Mouse (Mus musculus): ENCODE data around the gene Gnaq. TPM values are rescaled to one million over a fixed set of nuclear protein-coding genes. Genes with fewer than 3 reads are reported as not detected.

The Gnaq gene
- total and polyA plus RNA-seq, 3 experiments, result 8.1 to 12.9 (median 8.2) TPM

DNA sequence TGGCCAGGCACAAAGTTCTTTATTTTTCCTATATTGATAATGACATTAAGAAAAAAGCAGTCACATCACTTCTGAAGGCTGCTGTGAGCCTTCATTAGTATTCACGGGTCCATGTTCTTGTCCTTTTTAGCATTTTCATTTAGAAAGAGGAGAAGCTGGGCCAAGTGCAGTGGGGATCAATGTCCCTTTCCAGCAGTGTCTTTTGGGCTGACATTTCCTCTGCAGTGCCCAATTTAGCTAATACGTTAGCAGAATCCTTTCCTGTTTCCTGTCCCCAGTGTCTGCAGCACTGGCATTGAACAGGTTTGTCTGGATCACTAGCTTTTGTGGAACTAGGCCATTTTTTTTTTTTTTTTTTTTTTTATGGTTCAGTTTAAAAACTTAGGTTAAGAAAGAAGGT is 92.2 kb downstream of the Gnaq start:
- TF ChIP-seq NELFE (IDR thresholded peaks at IDR 0.05; ENCODE audit: low read depth, low read length) (no peak), TCF12 (IDR thresholded peaks at IDR 0.05; ENCODE audit: low read depth, low read length) (no peak), POLR2AphosphoS2 (IDR thresholded peaks at IDR 0.05; ENCODE audit: low read depth, low read length) (no peak), SMC3 (IDR thresholded peaks at IDR 0.05; ENCODE audit: low read depth, low read length) (no peak), MYC (IDR thresholded peaks at IDR 0.05; ENCODE audit: low read depth, low read length) (no peak), GABPA (IDR thresholded peaks at IDR 0.05; ENCODE audit: insufficient replicate concordance, low read depth, low read length) (no peak), UBTF (IDR thresholded peaks at IDR 0.05; ENCODE audit: low read depth, low read length) (no peak), NRF1 (IDR thresholded peaks at IDR 0.05; ENCODE audit: low read depth, low read length) (no peak), PAX5 (IDR thresholded peaks at IDR 0.05; ENCODE audit: low read length) (no peak), CHD2 (IDR thresholded peaks at IDR 0.05; ENCODE audit: low read length) (no peak), MAFK (IDR thresholded peaks at IDR 0.05; ENCODE audit: insufficient replicate concordance, low read length) (no peak), ZKSCAN1 (IDR thresholded peaks at IDR 0.05; ENCODE audit: borderline replicate concordance, low read depth, low read length) (no peak), USF1 (IDR thresholded peaks at IDR 0.05; ENCODE audit: low read depth, low read length) (no peak), IRF4 (IDR thresholded peaks at IDR 0.05; ENCODE audit: low read depth, low read length) (no peak), SIN3A (IDR thresholded peaks at IDR 0.05; ENCODE audit: low read length) (no peak), ZNF384 (IDR thresholded peaks at IDR 0.05; ENCODE audit: low read depth, low read length) (no peak), POLR2A (IDR thresholded peaks at IDR 0.05; ENCODE audit: low read depth, low read length) (no peak), BHLHE40 (IDR thresholded peaks at IDR 0.05; ENCODE audit: low read depth, low read length) (no peak), RAD21 (IDR thresholded peaks at IDR 0.05; ENCODE audit: low read depth, low read length) (no peak)
- no peak overlapping the region for H3K4me2 ChIP-seq (ENCODE audit: insufficient read depth, low read depth, poor library complexity, severe bottlenecking)
- dilution Hi-C loops (cut with MboI; ENCODE audit: extremely low pct_ligation_motif_present, extremely low pct_unique_long_range_greater_than_20kb, low sequenced_read_pairs), result no loop called here
- no peaks in the 10 kb centered on the region for H3K79me2 ChIP-seq (replicated peaks; ENCODE audit: control insufficient read depth, extremely low read depth, insufficient read depth, poor library complexity, severe bottlenecking)
- peaks cover 0 to 31% of the 10 kb centered on the region in 2 experiments for H3K36me3 ChIP-seq (replicated peaks in 1 of 2; ENCODE audit: control insufficient read depth in 1 of 2, insufficient read depth in 1 of 2, low read length in 1 of 2)
- no peaks in the 10 kb centered on the region for H3K9me3 ChIP-seq (replicated peaks; ENCODE audit: low read length)
- H3K27ac ChIP-seq (ENCODE audit: insufficient read depth, low read depth), result no peak overlapping the region
- H3K4me1 ChIP-seq (ENCODE audit: control insufficient read depth in 1 of 2, insufficient read depth in 2 of 2), result peaks cover 9 to 47% of the 10 kb centered on the region in 2 experiments; a peak in 3 of 4 replicates
- H3K9ac ChIP-seq (ENCODE audit: insufficient read depth, low read depth), result no peak overlapping the region
- H3K4me3 ChIP-seq (replicated peaks in 1 of 3; ENCODE audit: low read depth in 2 of 3, low read length in 2 of 3, poor library complexity in 1 of 3), result no peak overlapping the region
- no peak for DNase-seq (ENCODE audit: extremely low read depth)
- H3K27me3 ChIP-seq (replicated peaks), result no peaks in the 10 kb centered on the region
- in situ Hi-C loops (cut with MboI; ENCODE audit: low pct_ligation_motif_present, low pct_unique_long_range_greater_than_20kb, low sequenced_read_pairs), result no loop called here

GRCm38 (mm10) chr19:16231584-16231983 is 99.0 kb downstream of the Gnaq start:
- no peaks in the 10 kb centered on the region for H3K27me3 ChIP-seq (replicated peaks)
- dilution Hi-C loops (cut with MboI; ENCODE audit: extremely low pct_ligation_motif_present, extremely low pct_unique_long_range_greater_than_20kb, low sequenced_read_pairs), result no loop called here
- peaks cover 0 to 17% of the 10 kb centered on the region in 2 experiments for H3K36me3 ChIP-seq (replicated peaks in 1 of 2; ENCODE audit: control insufficient read depth in 1 of 2, insufficient read depth in 1 of 2, low read length in 1 of 2)
- H3K27ac ChIP-seq (ENCODE audit: insufficient read depth, low read depth), result no peak overlapping the region
- no peaks in the 10 kb centered on the region for H3K9me3 ChIP-seq (replicated peaks; ENCODE audit: low read length)
- in situ Hi-C loops (cut with MboI; ENCODE audit: low pct_ligation_motif_present, low pct_unique_long_range_greater_than_20kb, low sequenced_read_pairs), result no loop called here
- no peak overlapping the region for H3K4me3 ChIP-seq (replicated peaks in 1 of 3; ENCODE audit: low read depth in 2 of 3, low read length in 2 of 3, poor library complexity in 1 of 3)
- peak; percentile 25 for DNase-seq (ENCODE audit: extremely low read depth)
- no peak overlapping the region for H3K4me2 ChIP-seq (ENCODE audit: insufficient read depth, low read depth, poor library complexity, severe bottlenecking)
- no peak for TF ChIP-seq ZNF384 (IDR thresholded peaks at IDR 0.05; ENCODE audit: low read depth, low read length)
- TF ChIP-seq ETS1 (conservative IDR thresholded peaks at IDR 0.05; ENCODE audit: low read depth, low read length), result no peak
- TF ChIP-seq TCF12 (IDR thresholded peaks at IDR 0.05; ENCODE audit: low read depth, low read length), result peak; percentile 42; the same call in 1 of the 2 replicates
- no peak for TF ChIP-seq CHD1 (IDR thresholded peaks at IDR 0.05; ENCODE audit: low read depth, low read length)
- TF ChIP-seq MEF2A (IDR thresholded peaks at IDR 0.05; ENCODE audit: borderline replicate concordance, low read depth, low read length), result peak; percentile 24; the same call in 1 of the 2 replicates
- no peak for TF ChIP-seq NELFE (IDR thresholded peaks at IDR 0.05; ENCODE audit: low read depth, low read length)
- peak; percentile 66 for TF ChIP-seq EP300 (IDR thresholded peaks at IDR 0.05; ENCODE audit: low read length)
- no peak for TF ChIP-seq POLR2A (IDR thresholded peaks at IDR 0.05; ENCODE audit: low read depth, low read length)
- TF ChIP-seq IRF4 (IDR thresholded peaks at IDR 0.05; ENCODE audit: low read depth, low read length), result peak; percentile 44
- TF ChIP-seq GABPA (IDR thresholded peaks at IDR 0.05; ENCODE audit: insufficient replicate concordance, low read depth, low read length), result no peak
- no peak for TF ChIP-seq CHD2 (IDR thresholded peaks at IDR 0.05; ENCODE audit: low read length)
- no peak overlapping the region for H3K9ac ChIP-seq (ENCODE audit: insufficient read depth, low read depth)
- peaks cover 4 to 64% of the 10 kb centered on the region in 2 experiments; a peak in 3 of 4 replicates for H3K4me1 ChIP-seq (ENCODE audit: control insufficient read depth in 1 of 2, insufficient read depth in 2 of 2)
- H3K79me2 ChIP-seq (replicated peaks; ENCODE audit: control insufficient read depth, extremely low read depth, insufficient read depth, poor library complexity, severe bottlenecking), result no peaks in the 10 kb centered on the region

All from CH12.LX (cell line).